Mouse (Mus musculus) intestine, postnatal 0 days (tissue): Measurements from ENCODE around the gene P2rx4. TPM values are rescaled to one million over a fixed set of nuclear protein-coding genes. Genes with fewer than 3 reads are reported as not detected.

ENCODE experiments used
- ATAC-seq: fragments of 200-750 bp; cut with Nextera tagmentation; 2 replicates; pipeline ENCODE4 v1.8.0; 2017; ENCODE audit warnings: mild to moderate bottlenecking, moderate TSS enrichment, moderate library complexity
- H3K27ac ChIP-seq: fragments of 300-500 bp; sonication (generic); 2 replicates; pipeline ENCODE4 v1.5.1; 2014; ENCODE audit warnings: mild to moderate bottlenecking, low read depth, low read length, moderate library complexity
- H3K27me3 ChIP-seq: fragments of 300-500 bp; sonication (generic); replicated peaks from 2 replicates; pipeline ENCODE4 v1.6.1; 2014; ENCODE audit warnings: low read length, mixed read lengths; ENCODE audit not compliant: control insufficient read depth, insufficient read depth
- H3K36me3 ChIP-seq: fragments of 300-500 bp; sonication (generic); 2 replicates; pipeline ENCODE4 v1.6.1; 2014; ENCODE audit warnings: mild to moderate bottlenecking, moderate library complexity; ENCODE audit not compliant: control insufficient read depth, insufficient read depth
- H3K4me1 ChIP-seq: fragments of 300-500 bp; sonication (generic); replicated peaks from 2 replicates; pipeline ENCODE4 v1.6.1; 2014; ENCODE audit warnings: antibody characterized with exemption, low read length, mixed read lengths; ENCODE audit not compliant: control insufficient read depth, insufficient read depth
- H3K4me2 ChIP-seq: fragments of 300-500 bp; sonication (generic); replicated peaks from 2 replicates; pipeline ENCODE4 v1.6.1; 2014; ENCODE audit warnings: low read depth, mild to moderate bottlenecking, moderate library complexity
- H3K4me3 ChIP-seq: fragments of 300-500 bp; sonication (generic); 2 replicates; pipeline ENCODE4 v1.5.1; 2014; ENCODE audit warnings: low read depth, low read length
- H3K9ac ChIP-seq: fragments of 300-500 bp; sonication (generic); 2 replicates; pipeline ENCODE4 v1.6.1; 2014; ENCODE audit warnings: mild to moderate bottlenecking, low read depth, low read length
- H3K9me3 ChIP-seq: fragments of 300-500 bp; sonication (generic); 2 replicates; pipeline ENCODE4 v1.6.1; 2016; ENCODE audit warnings: mixed run types; ENCODE audit not compliant: control insufficient read depth
- CTCF ChIP-seq: sonication (generic); IDR thresholded peaks from 2 replicates; pipeline ENCODE4 v1.5.1; 2016; ENCODE audit warnings: low read depth, mild to moderate bottlenecking, control low read depth, antibody characterized with exemption, moderate library complexity
- WGBS: fragments of 180-500 bp; shearing (Covaris S2); extraction: QIAGEN DNeasy Blood & Tissue Kit; methylation state at CpG from one replicate; pipeline ENCODE4 v1.1.7; 2014; 5-methylcytosine and 5-hydroxymethylcytosine counted together
- polyA plus RNA-seq: library from polyadenylated mRNA; unstranded; fragments of >200 nt; fragmentation: Nextera tagmentation; extraction: Ambion mirVana; gene quantifications from 2 replicates; pipeline ENCODE4 v1.2.1, GENCODE M21; 2015

P2rx4 gene
- polyA plus RNA-seq, 1 experiment from 2014 or later: 90.3 TPM

DNA sequence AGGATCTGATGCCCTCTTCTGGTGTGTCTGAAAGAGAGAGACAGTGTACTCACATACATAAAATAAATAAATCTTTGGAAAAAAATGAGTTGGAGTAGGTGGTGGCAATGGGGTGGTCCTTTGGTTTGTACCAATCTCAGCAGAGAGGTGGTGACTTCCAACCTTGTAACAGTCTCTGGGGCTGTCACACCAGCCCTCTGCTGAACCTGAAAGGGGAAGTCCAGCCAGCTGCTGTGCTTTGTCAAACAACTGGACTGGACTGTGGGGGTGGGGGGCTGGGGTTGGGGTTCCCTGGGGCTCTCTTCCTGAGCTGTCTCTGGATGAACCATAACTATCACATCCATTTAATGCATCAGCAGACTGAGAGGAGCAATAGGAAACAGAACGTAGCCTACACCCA is 8.4 kb downstream of the P2rx4 start:
- H3K27me3 ChIP-seq: no peaks in the 10 kb centered on the region
- 68% methylated on average over 1 of the region's 1 CpGs for WGBS

DNA sequence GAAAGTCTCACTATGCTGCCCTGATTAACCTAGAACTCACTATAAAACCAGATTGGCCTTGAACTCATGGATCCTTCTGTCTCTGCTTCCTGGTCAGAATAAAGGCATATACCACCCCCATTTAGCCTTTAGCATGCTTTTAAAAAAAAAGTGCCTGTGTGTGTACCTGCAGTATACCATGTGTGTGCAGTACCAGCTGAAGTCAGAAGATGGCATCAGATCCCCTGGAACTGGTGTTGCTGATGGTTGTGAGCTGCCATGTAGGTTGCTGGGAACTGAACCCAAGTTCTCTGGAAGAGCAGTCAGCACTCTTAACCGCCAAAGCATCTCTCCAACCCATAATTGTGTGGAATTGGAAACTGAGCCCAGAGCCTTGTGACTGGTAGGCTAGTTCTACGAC is 9.4 kb downstream of the P2rx4 start:
- Histone ChIP-seq H3K4me1 (no peaks in the 10 kb centered on the region), H3K9me3 (no peaks in the 10 kb centered on the region), H3K27me3 (no peaks in the 10 kb centered on the region), H3K27ac (no peak overlapping the region), H3K4me3 (no peak overlapping the region), H3K9ac (no peak overlapping the region), H3K4me2 (no peak overlapping the region), H3K36me3 (peaks cover 26% of the 10 kb centered on the region; the same call in 1 of the 2 replicates)
- peak; percentile 41; the same call in 1 of the 2 replicates for TF ChIP-seq CTCF
- ATAC-seq: no peak
- 92% methylated on average over 2 of the region's 2 CpGs for WGBS

More for the DNA sequence above, 8.4 kb downstream of the P2rx4 start:
- no peaks in the 10 kb centered on the region for H3K9me3 ChIP-seq
- H3K4me3 ChIP-seq: no peak overlapping the region
- ATAC-seq: no peak
- no peak overlapping the region for H3K27ac ChIP-seq
- H3K4me1 ChIP-seq: no peaks in the 10 kb centered on the region
- no peak overlapping the region for H3K4me2 ChIP-seq
- TF ChIP-seq CTCF: no peak
- H3K9ac ChIP-seq: no peak overlapping the region
- H3K36me3 ChIP-seq: peaks cover 26% of the 10 kb centered on the region; the same call in 1 of the 2 replicates

DNA sequence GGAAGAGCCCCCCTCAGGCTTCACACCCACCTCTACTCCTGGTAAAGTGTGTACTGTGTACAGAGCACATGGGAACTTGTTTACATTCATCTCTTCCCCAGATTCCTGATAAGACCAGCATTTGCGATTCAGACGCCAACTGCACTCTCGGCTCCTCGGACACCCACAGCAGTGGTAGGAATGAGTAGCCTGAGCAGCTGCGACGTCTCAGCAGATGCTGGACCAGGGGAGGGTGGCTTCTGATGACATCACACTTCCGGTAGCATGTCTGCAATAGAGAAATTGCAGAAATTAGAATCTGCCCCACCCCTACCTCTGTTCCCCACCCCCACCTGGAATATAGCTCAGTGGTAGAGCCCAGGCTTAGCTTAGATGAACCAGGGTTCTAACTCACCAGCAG is 11.1 kb downstream of the P2rx4 start:
- Histone ChIP-seq H3K27me3 (no peaks in the 10 kb centered on the region), H3K4me3 (no peak overlapping the region), H3K4me2 (no peak overlapping the region), H3K27ac (no peak overlapping the region), H3K4me1 (no peaks in the 10 kb centered on the region), H3K9me3 (no peaks in the 10 kb centered on the region), H3K9ac (no peak overlapping the region), H3K36me3 (peaks cover 26% of the 10 kb centered on the region; the same call in 1 of the 2 replicates)
- no peak for ATAC-seq
- no peak for TF ChIP-seq CTCF
- WGBS: 52% methylated on average over 7 of the region's 7 CpGs

DNA sequence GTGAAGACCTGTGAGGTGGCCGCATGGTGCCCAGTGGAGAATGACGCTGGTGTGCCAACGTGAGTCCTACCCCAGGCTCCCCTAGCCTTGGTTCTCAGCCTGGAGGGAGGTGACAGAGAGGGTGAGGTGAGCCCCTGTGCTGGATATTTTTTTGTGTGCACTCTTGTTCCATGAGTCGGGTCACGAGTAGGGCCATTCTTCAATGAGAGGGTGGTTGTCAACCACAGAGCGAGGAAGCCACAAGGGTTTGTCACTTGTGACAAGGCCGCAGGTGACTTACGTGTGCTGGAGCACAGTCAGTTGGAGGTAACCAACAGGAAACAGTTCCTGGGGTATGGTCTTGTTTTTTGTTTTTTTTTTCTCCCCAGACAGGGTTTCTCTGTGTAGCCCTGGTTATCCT is 11.8 kb downstream of the P2rx4 start:
- H3K4me3 ChIP-seq: no peak overlapping the region
- no peaks in the 10 kb centered on the region for H3K4me1 ChIP-seq
- H3K36me3 ChIP-seq: peaks cover 26% of the 10 kb centered on the region; the same call in 1 of the 2 replicates
- no peak overlapping the region for H3K27ac ChIP-seq
- H3K9me3 ChIP-seq: no peaks in the 10 kb centered on the region
- no peak for ATAC-seq
- H3K4me2 ChIP-seq: no peak overlapping the region
- H3K9ac ChIP-seq: no peak overlapping the region
- H3K27me3 ChIP-seq: no peaks in the 10 kb centered on the region
- TF ChIP-seq CTCF: no peak
- 91% methylated on average over 8 of the region's 8 CpGs for WGBS

DNA sequence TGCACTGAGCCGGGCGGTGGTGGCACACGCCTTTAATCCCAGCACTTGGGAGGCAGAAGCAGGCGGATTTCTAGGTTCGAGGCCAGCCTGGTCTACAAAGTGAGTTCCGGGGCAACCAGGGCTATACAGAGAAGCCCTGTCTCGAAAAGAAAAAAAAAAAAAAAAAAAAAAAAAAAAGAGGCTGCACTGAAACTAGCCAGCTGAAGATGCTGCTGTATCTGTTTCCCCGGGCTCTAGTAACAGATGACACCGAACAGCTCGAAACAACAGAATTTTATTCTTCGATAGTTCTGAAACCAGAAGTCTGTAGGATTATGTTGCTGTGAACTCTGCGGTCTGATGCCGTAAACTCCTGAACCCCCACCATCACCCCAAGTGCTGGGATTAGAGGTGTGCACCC is 18.1 kb downstream of the P2rx4 start:
- Histone ChIP-seq H3K9ac (no peak overlapping the region), H3K4me2 (no peak overlapping the region), H3K36me3 (peaks cover 25% of the 10 kb centered on the region; the same call in 1 of the 2 replicates), H3K9me3 (no peaks in the 10 kb centered on the region), H3K27ac (no peak overlapping the region), H3K4me1 (no peaks in the 10 kb centered on the region), H3K4me3 (no peak overlapping the region), H3K27me3 (no peaks in the 10 kb centered on the region)
- no peak for ATAC-seq
- TF ChIP-seq CTCF: no peak
- 89% methylated on average over 13 of the region's 13 CpGs for WGBS

DNA sequence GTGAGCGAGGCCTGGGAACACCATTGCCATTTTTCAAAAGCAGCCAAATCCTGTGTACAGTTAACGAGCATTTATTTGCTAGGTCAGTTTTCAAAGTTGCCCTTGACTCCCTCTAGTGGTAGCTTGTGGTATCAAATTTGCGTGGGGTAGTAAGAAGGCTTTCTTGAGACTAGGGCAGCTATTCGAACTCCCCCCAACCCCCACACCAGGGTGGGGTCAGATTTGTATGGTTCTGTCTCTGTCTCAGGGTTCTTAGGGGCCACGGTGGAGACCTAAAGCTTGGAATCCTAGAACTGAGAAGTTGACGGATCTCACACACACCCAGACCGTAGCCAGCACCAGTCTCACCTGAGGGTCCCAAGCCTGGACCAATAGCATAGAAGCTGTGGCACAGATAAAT is 18.7 kb downstream of the P2rx4 start:
- no peaks in the 10 kb centered on the region for H3K27me3 ChIP-seq
- 20% methylated on average over 7 of the region's 7 CpGs for WGBS
- H3K36me3 ChIP-seq: peaks cover 25% of the 10 kb centered on the region; the same call in 1 of the 2 replicates
- ATAC-seq: peak; percentile 10; the same call in 1 of the 2 replicates
- peak; percentile 88 for TF ChIP-seq CTCF
- H3K4me1 ChIP-seq: no peaks in the 10 kb centered on the region
- no peak overlapping the region for H3K27ac ChIP-seq
- H3K9me3 ChIP-seq: no peaks in the 10 kb centered on the region
- no peak overlapping the region for H3K4me2 ChIP-seq
- no peak overlapping the region for H3K9ac ChIP-seq
- no peak overlapping the region for H3K4me3 ChIP-seq

DNA sequence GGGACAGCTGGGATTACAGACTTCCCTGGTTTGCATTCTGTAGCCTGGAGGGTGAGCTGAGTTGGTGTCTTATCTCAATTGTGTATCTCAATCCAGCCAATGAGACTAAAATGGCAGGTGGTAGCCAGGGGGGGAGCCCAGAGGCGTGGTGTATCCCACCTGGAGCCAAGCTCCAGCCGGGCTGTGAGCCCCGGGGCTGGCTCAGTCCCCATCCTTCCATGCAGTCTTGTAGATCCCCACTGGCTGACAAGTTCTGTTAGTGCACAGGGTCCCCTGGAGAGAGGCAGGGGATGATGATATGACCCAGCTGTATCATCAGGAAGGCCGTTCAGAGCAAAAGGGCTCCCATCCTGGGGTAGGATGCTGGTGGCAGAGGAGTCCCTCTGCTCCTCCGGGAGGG is 19.3 kb downstream of the P2rx4 start:
- no peak overlapping the region for H3K9ac ChIP-seq
- 71% methylated on average over 5 of the region's 5 CpGs for WGBS
- ATAC-seq: no peak
- H3K36me3 ChIP-seq: peaks cover 25% of the 10 kb centered on the region; the same call in 1 of the 2 replicates
- H3K27me3 ChIP-seq: no peaks in the 10 kb centered on the region
- no peak for TF ChIP-seq CTCF
- H3K4me1 ChIP-seq: no peaks in the 10 kb centered on the region
- no peaks in the 10 kb centered on the region for H3K9me3 ChIP-seq
- H3K4me3 ChIP-seq: no peak overlapping the region
- no peak overlapping the region for H3K4me2 ChIP-seq
- no peak overlapping the region for H3K27ac ChIP-seq
